Mouse (Mus musculus) macrophage (primary cell): ENCODE data around the gene Gp2. TPM values are rescaled to one million over a fixed set of nuclear protein-coding genes. Genes with fewer than 3 reads are reported as not detected.

Experiments used
- H3K27ac ChIP-seq: fragments of 350-480 bp; formaldehyde crosslinking; 2 replicates; pipeline ENCODE4 v1.9.0; 2021
- H3K36me3 ChIP-seq: fragments of 350-480 bp; formaldehyde crosslinking; 2 replicates; pipeline ENCODE4 v1.9.0; 2021; ENCODE audit errors: inconsistent target
- H3K4me3 ChIP-seq: fragments of 350-480 bp; formaldehyde crosslinking; 2 replicates; pipeline ENCODE4 v1.9.0; 2021; ENCODE audit errors: inconsistent target
- H3K79me2 ChIP-seq: fragments of 350-480 bp; formaldehyde crosslinking; 2 replicates; pipeline ENCODE4 v1.9.0; 2021; ENCODE audit errors: inconsistent target
- WGBS: methylation state at CpG from one replicate; pipeline ENCODE4 v1.1.7; 2026; ENCODE audit warnings: inconsistent platforms; ENCODE audit not compliant: missing documents; 5-methylcytosine and 5-hydroxymethylcytosine counted together
- polyA plus RNA-seq: library from polyadenylated mRNA; stranded (reverse); fragments of 250-400 nt; gene quantifications from 3 replicates; pipeline ENCODE4 v1.2.4, GENCODE M21; 2018; ENCODE audit warnings: inconsistent platforms
- total RNA-seq, 78 experiments: library from RNA; depleted of rRNA; stranded (reverse); fragments of 250-400 nt; gene quantifications; 1 replicate in 9 of 78; 2 replicates in 24 of 78; 3 replicates in 43 of 78; 4 replicates in 2 of 78; pipeline ENCODE4 v1.2.4; 2018; ENCODE audit warnings: inconsistent platforms in 56 of 78

The Gp2 gene
- total RNA-seq (2018; cell fraction: chromatin; rRNA removed) = not detected
- not detected for total RNA-seq (2018; cell fraction: cytosol; rRNA removed)
- total RNA-seq (2018; cell fraction: nucleus; rRNA removed) = not detected
- polyA plus RNA-seq = not detected in 3 replicates

- 90% methylated on average over 6 of the region's 6 CpGs for WGBS
- no peak within 1 kb of the TSS for H3K4me3 ChIP-seq
- H3K36me3 ChIP-seq = no peaks in the 10 kb centered on the region
- H3K79me2 ChIP-seq = no peaks in the 10 kb centered on the region
- H3K27ac ChIP-seq = no peak within 1 kb of the TSS
Measured at GRCm38 (mm10) chr7:119459185-119459584, at the start of gene Gp2. Gp2 (minus strand) TSS chr7:119459285.

GRCm38 (mm10) chr7:119490041-119490780, 31.1 kb upstream of the Gp2 start:
- WGBS = 89% methylated on average over 4 of the region's 4 CpGs
- Histone ChIP-seq H3K4me3 (no peak overlapping the region), H3K36me3 (no peaks in the 10 kb centered on the region), H3K79me2 (no peaks in the 10 kb centered on the region), H3K27ac (no peak overlapping the region)

- no peak overlapping the region for H3K27ac ChIP-seq
- H3K79me2 ChIP-seq = no peaks in the 10 kb centered on the region
- 35% methylated on average over 5 of the region's 5 CpGs for WGBS
- H3K36me3 ChIP-seq = no peaks in the 10 kb centered on the region
- no peak overlapping the region for H3K4me3 ChIP-seq
Measured at GRCm38 (mm10) chr7:119486683-119487082, 27.6 kb upstream of the Gp2 start.

- H3K36me3 ChIP-seq = no peaks in the 10 kb centered on the region
- 76% methylated on average over 4 of the region's 4 CpGs for WGBS
- H3K79me2 ChIP-seq = no peaks in the 10 kb centered on the region
- no peak overlapping the region for H3K27ac ChIP-seq
- no peak overlapping the region for H3K4me3 ChIP-seq
Measured at GRCm38 (mm10) chr7:119484154-119484553, 25.1 kb upstream of the Gp2 start.

- no peaks in the 10 kb centered on the region for H3K36me3 ChIP-seq
- no peak within 1 kb of the TSS for H3K4me3 ChIP-seq
- H3K79me2 ChIP-seq = no peaks in the 10 kb centered on the region
- H3K27ac ChIP-seq = no peak within 1 kb of the TSS
Measured at GRCm38 (mm10) chr7:119479256-119479655, 20.2 kb upstream of the Gp2 start, which contains the start of gene Umod. Umod (minus strand) TSS chr7:119479282.

GRCm38 (mm10) chr7:119476500-119477389, 17.7 kb upstream of the Gp2 start:
- Histone ChIP-seq H3K27ac (no peak overlapping the region), H3K36me3 (no peaks in the 10 kb centered on the region), H3K4me3 (no peak overlapping the region), H3K79me2 (no peaks in the 10 kb centered on the region)
- WGBS = 78% methylated on average over 28 of the region's 33 CpGs

GRCm38 (mm10) chr7:119454192-119454591, 4.9 kb downstream of the Gp2 start:
- H3K27ac ChIP-seq = no peak overlapping the region
- WGBS = 88% methylated on average over 7 of the region's 7 CpGs
- H3K4me3 ChIP-seq = no peak overlapping the region
- no peaks in the 10 kb centered on the region for H3K79me2 ChIP-seq
- H3K36me3 ChIP-seq = no peaks in the 10 kb centered on the region

- H3K27ac ChIP-seq = no peak overlapping the region
- no peak overlapping the region for H3K4me3 ChIP-seq
- H3K79me2 ChIP-seq = no peaks in the 10 kb centered on the region
- H3K36me3 ChIP-seq = no peaks in the 10 kb centered on the region
- WGBS = 82% methylated on average over 4 of the region's 4 CpGs
Measured at GRCm38 (mm10) chr7:119443849-119444248, 15.2 kb downstream of the Gp2 start.

GRCm38 (mm10) chr7:119441938-119442337, 17.1 kb downstream of the Gp2 start:
- 27% methylated on average over 1 of the region's 1 CpGs for WGBS

GRCm38 (mm10) chr7:119427180-119427616, 31.9 kb downstream of the Gp2 start:
- Histone ChIP-seq H3K4me3 (no peak overlapping the region), H3K79me2 (no peaks in the 10 kb centered on the region), H3K27ac (no peak overlapping the region), H3K36me3 (no peaks in the 10 kb centered on the region)
- WGBS = 25% methylated on average over 6 of the region's 6 CpGs

More at GRCm38 (mm10) chr7:119441938-119442337, 17.1 kb downstream of the Gp2 start:
- H3K36me3 ChIP-seq = no peaks in the 10 kb centered on the region
- H3K79me2 ChIP-seq = no peaks in the 10 kb centered on the region
- H3K4me3 ChIP-seq = no peak overlapping the region
- H3K27ac ChIP-seq = no peak overlapping the region

GRCm38 (mm10) chr7:119420730-119421129, 38.4 kb downstream of the Gp2 start:
- Histone ChIP-seq H3K36me3 (no peaks in the 10 kb centered on the region), H3K27ac (no peak overlapping the region), H3K4me3 (no peak overlapping the region), H3K79me2 (no peaks in the 10 kb centered on the region)
- WGBS = 21% methylated on average over 2 of the region's 2 CpGs

- Histone ChIP-seq H3K4me3 (no peak overlapping the region), H3K36me3 (no peaks in the 10 kb centered on the region), H3K27ac (no peak overlapping the region), H3K79me2 (no peaks in the 10 kb centered on the region)
- WGBS = 10% methylated on average over 1 of the region's 1 CpGs
Measured at GRCm38 (mm10) chr7:119418523-119418922, 40.6 kb downstream of the Gp2 start.

- Histone ChIP-seq H3K4me3 (no peak overlapping the region), H3K79me2 (no peaks in the 10 kb centered on the region), H3K36me3 (no peaks in the 10 kb centered on the region), H3K27ac (no peak overlapping the region)
- WGBS = 86% methylated on average over 13 of the region's 13 CpGs
Measured at GRCm38 (mm10) chr7:119394050-119394732, 64.9 kb downstream of the Gp2 start.
